Mouse (Mus musculus): ENCODE measurements around the gene Mtrf1l. TPM values are rescaled to one million over a fixed set of nuclear protein-coding genes. Genes with fewer than 3 reads are reported as not detected.
A peak's percentile ranks its signal among the peaks of the same experiment; 100 is the strongest.

Gene Mtrf1l
- polyA plus RNA-seq, 1 experiment from 2014 or later = 12.5 TPM

DNA sequence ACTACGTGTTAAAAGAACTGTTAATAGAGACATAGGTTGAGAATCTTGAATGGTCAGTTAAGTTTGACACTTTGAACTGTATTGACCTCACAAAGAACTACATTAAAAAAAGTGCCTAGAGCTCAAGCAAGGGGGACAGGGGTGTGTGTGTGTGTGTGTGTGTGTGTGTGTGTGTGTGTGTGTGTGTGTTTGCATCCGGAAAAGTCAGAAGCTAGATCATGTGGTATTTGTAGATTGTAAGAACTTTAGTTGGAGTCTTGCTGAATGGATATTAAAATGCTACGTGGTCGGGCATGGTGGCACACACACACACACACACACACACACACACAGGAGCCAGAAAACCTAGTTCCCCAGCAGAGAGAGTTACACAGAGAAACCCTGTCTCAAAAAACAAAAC is 16.7 kb downstream of the Mtrf1l start:
- Histone ChIP-seq H3K4me3 (ENCODE audit: low read length) (no peak overlapping the region), H3K27ac (ENCODE audit: low read length) (peak overlapping the region; percentile 79), H3K9ac (ENCODE audit: low read depth, low read length) (no peak overlapping the region), H3K4me2 (ENCODE audit: low read depth, low read length) (no peak overlapping the region), H3K4me1 (ENCODE audit: control insufficient read depth, insufficient read depth, low read length) (peaks cover 13% of the 10 kb centered on the region), H3K36me3 (ENCODE audit: control insufficient read depth, insufficient read depth, low read length) (peaks cover 5% of the 10 kb centered on the region; the same call in 1 of the 2 replicates), H3K27me3 (replicated peaks; ENCODE audit: control insufficient read depth, insufficient read depth, low read length) (no peaks in the 10 kb centered on the region), H3K9me3 (ENCODE audit: control insufficient read depth, low read length) (no peaks in the 10 kb centered on the region)
- ATAC-seq = no peak
- WGBS = 59% methylated on average over 4 of the region's 4 CpGs

DNA sequence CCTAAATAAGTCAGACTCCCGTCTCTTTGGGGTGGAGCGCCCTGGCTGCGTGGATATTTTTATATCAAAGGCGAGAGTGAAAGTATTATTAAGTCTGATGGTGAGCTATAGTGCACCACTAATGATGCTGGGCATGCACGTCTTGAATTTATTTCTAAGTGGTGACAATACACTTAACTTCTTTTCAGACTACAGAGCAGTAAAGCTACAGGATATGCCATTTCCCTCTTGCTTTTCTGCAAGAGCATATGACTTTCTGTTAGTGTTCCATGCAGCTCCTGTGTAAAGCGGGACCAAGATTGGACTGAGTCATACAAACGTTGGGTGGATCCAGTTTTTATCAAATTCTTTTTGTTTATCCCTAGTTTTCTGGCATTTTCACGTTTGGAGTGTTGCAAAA is 17.3 kb downstream of the Mtrf1l start:
- Histone ChIP-seq H3K9ac (ENCODE audit: low read depth, low read length) (peak overlapping the region; percentile 73), H3K9me3 (ENCODE audit: control insufficient read depth, low read length) (no peaks in the 10 kb centered on the region), H3K4me1 (ENCODE audit: control insufficient read depth, insufficient read depth, low read length) (peaks cover 18% of the 10 kb centered on the region), H3K27me3 (replicated peaks; ENCODE audit: control insufficient read depth, insufficient read depth, low read length) (no peaks in the 10 kb centered on the region), H3K4me3 (ENCODE audit: low read length) (peak overlapping the region; percentile 74), H3K4me2 (ENCODE audit: low read depth, low read length) (peak overlapping the region; percentile 50), H3K27ac (ENCODE audit: low read length) (peak overlapping the region; percentile 93), H3K36me3 (ENCODE audit: control insufficient read depth, insufficient read depth, low read length) (peaks cover 4% of the 10 kb centered on the region; the same call in 1 of the 2 replicates)
- no peak for ATAC-seq
- WGBS = 12% methylated on average over 8 of the region's 8 CpGs

DNA sequence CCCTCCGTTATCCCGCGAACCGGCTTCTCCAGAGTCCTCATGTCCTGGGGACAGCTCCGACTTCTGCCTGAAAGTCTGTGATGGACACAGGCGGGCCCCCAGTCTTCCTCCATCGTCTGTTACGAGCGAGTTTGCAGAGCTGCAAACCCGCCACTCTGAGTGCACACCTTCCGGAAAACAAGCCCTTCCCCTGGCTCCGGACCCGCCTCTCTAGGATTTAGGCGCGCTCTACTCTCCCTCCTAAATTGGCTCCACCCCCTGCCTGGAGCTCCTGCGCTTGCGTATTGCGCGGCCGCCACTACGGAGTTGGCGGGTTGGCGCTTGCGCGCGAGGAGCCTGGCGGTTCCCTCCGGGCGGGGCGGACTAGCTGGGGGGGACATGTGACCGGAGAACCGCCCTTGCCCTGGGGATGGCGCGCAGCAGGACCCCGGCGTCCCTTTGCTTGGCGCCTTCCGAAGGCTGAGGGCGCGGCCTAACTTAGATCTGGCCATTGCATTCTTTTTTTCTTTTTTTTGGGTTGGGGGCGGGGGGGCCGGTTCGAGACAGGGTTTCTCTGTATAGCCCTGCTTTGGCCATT is 17.9 kb downstream of the Mtrf1l start:
- Histone ChIP-seq H3K4me3 (ENCODE audit: low read length) (peak overlapping the region; percentile 74), H3K27me3 (replicated peaks; ENCODE audit: control insufficient read depth, insufficient read depth, low read length) (no peaks in the 10 kb centered on the region), H3K27ac (ENCODE audit: low read length) (peak overlapping the region; percentile 93), H3K36me3 (ENCODE audit: control insufficient read depth, insufficient read depth, low read length) (peaks cover 9% of the 10 kb centered on the region), H3K9me3 (ENCODE audit: control insufficient read depth, low read length) (no peaks in the 10 kb centered on the region), H3K9ac (ENCODE audit: low read depth, low read length) (peak overlapping the region; percentile 73), H3K4me2 (ENCODE audit: low read depth, low read length) (peak overlapping the region; percentile 50), H3K4me1 (ENCODE audit: control insufficient read depth, insufficient read depth, low read length) (peaks cover 21% of the 10 kb centered on the region)
- under 1% methylated on average over 43 of the region's 43 CpGs for WGBS
- peak; percentile 93 for ATAC-seq

DNA sequence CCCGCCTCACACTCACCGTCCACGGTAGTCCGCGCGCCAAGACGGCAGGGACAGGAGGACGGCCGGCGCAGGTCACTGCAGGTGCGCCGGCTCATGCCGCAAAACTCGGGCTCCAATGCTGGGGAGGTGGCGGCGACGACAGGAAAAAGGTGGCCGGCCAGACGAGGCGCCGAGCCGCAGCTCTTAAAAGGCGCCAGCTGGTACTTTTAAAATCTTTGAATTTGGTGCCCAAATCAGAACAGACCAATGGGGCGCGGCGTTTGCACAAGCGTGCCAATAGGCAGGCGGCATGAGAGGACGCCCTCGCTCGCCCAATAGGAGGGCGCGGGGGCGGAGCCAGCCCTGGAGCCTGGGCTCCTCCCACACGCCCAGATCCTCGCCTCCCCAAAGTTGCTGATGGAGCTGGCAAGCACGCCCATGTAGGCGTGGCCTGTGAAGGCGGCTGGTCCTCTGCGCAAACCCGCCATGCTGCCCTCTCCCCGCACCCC is 18.4 kb downstream of the Mtrf1l start, which contains the start of gene Fbxo5:
Gene Fbxo5, minus strand, starts transcription at position 358 of the 488 bp plus-strand sequence.
- H3K4me3 ChIP-seq (ENCODE audit: low read length) = peak within 1 kb of the TSS; percentile 74
- H3K4me2 ChIP-seq (ENCODE audit: low read depth, low read length) = peak within 1 kb of the TSS; percentile 90
- H3K36me3 ChIP-seq (ENCODE audit: control insufficient read depth, insufficient read depth, low read length) = peaks cover 11% of the 10 kb centered on the region
- ATAC-seq = peak; percentile 93
- no peaks in the 10 kb centered on the region for H3K9me3 ChIP-seq (ENCODE audit: control insufficient read depth, low read length)
- H3K9ac ChIP-seq (ENCODE audit: low read depth, low read length) = peak within 1 kb of the TSS; percentile 78
- H3K27me3 ChIP-seq (replicated peaks; ENCODE audit: control insufficient read depth, insufficient read depth, low read length) = no peaks in the 10 kb centered on the region
- peaks cover 21% of the 10 kb centered on the region for H3K4me1 ChIP-seq (ENCODE audit: control insufficient read depth, insufficient read depth, low read length)
- H3K27ac ChIP-seq (ENCODE audit: low read length) = peak within 1 kb of the TSS; percentile 93
- WGBS = under 1% methylated on average over 38 of the region's 42 CpGs

DNA sequence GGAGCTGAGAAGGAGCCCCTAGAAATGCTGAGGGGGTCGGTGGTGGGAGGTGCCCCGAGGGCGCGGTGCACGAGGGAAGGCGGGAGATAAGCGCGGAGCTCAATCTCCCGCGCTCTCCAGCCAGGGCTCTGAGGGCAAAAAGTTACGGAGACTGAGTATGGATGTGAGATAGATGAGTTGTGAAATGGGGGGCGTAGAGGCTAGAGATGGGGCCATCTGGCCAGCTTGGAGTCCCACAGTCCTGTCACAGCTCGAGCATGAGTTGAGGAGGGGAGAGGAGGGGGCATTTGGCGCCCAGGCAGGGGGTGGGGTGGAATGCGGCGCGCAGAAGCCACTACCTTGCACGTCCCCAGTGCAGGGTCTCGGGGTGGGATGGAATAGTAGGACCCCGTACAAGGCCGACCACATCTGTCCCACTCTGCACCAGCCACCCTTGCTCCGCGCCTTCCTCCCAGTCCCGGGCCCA is 19.0 kb downstream of the Mtrf1l start:
- Histone ChIP-seq H3K4me1 (ENCODE audit: control insufficient read depth, insufficient read depth, low read length) (peaks cover 21% of the 10 kb centered on the region), H3K9ac (ENCODE audit: low read depth, low read length) (peak overlapping the region; percentile 78), H3K27me3 (replicated peaks; ENCODE audit: control insufficient read depth, insufficient read depth, low read length) (no peaks in the 10 kb centered on the region), H3K36me3 (ENCODE audit: control insufficient read depth, insufficient read depth, low read length) (peaks cover 13% of the 10 kb centered on the region), H3K4me2 (ENCODE audit: low read depth, low read length) (peak overlapping the region; percentile 90), H3K27ac (ENCODE audit: low read length) (peak overlapping the region; percentile 81), H3K9me3 (ENCODE audit: control insufficient read depth, low read length) (no peaks in the 10 kb centered on the region), H3K4me3 (ENCODE audit: low read length) (peak overlapping the region; percentile 74)
- 0% methylated on average over 24 of the region's 24 CpGs for WGBS
- ATAC-seq = peak; percentile 8

DNA sequence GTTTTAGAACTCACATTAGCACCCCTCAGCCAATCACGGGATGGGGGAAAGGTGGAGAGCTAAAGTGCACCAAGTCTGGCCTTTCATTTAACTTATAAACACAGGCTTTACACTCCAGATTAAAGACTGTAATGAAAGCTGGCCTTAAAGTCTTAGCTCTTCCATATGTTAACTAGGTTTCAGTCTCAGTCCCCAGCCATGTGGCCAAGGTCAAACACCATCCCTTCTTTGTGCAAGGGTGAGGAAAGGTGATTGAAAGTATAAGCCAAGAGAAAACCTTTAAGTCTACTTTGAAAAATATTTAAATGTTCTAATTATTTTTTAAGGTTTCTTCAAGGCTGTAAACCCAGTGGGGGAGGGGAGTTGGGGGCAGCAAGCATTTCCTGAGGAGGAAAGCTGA is 20.0 kb downstream of the Mtrf1l start:
- H3K27ac ChIP-seq (ENCODE audit: low read length) = no peak overlapping the region; the same call in 1 of the 2 replicates
- H3K4me1 ChIP-seq (ENCODE audit: control insufficient read depth, insufficient read depth, low read length) = peaks cover 21% of the 10 kb centered on the region
- no peaks in the 10 kb centered on the region for H3K9me3 ChIP-seq (ENCODE audit: control insufficient read depth, low read length)
- ATAC-seq = no peak
- peaks cover 13% of the 10 kb centered on the region for H3K36me3 ChIP-seq (ENCODE audit: control insufficient read depth, insufficient read depth, low read length)
- 2% methylated on average over 1 of the region's 1 CpGs for WGBS
- peak overlapping the region; percentile 60 for H3K9ac ChIP-seq (ENCODE audit: low read depth, low read length)
- no peaks in the 10 kb centered on the region for H3K27me3 ChIP-seq (replicated peaks; ENCODE audit: control insufficient read depth, insufficient read depth, low read length)
- H3K4me3 ChIP-seq (ENCODE audit: low read length) = peak overlapping the region; percentile 50
- H3K4me2 ChIP-seq (ENCODE audit: low read depth, low read length) = peak overlapping the region; percentile 49

DNA sequence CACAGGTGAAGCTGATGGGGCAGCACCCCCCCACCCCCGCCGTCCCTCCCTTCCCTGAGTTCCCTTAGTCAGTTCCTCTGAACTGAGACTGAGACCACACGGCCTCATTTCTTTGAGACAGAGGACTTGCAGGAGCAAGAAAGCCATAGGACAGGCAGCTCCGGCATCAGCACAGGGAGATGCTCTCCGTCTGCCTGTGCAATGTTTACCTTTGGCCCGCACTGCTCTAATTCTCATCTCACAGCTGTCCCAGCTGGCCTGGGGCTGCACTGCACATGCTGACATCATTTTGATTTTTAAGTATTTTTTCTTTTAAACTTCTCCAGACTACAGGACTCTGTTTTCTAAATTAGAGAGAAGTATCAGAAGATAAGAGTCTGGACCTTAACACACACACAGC is 20.8 kb downstream of the Mtrf1l start:
- no peak overlapping the region for H3K27ac ChIP-seq (ENCODE audit: low read length)
- H3K27me3 ChIP-seq (replicated peaks; ENCODE audit: control insufficient read depth, insufficient read depth, low read length) = no peaks in the 10 kb centered on the region
- H3K4me2 ChIP-seq (ENCODE audit: low read depth, low read length) = peak overlapping the region; percentile 49
- peak overlapping the region; percentile 50 for H3K4me3 ChIP-seq (ENCODE audit: low read length)
- H3K9me3 ChIP-seq (ENCODE audit: control insufficient read depth, low read length) = no peaks in the 10 kb centered on the region
- WGBS = 13% methylated on average over 6 of the region's 6 CpGs
- peaks cover 16% of the 10 kb centered on the region for H3K36me3 ChIP-seq (ENCODE audit: control insufficient read depth, insufficient read depth, low read length)
- peak overlapping the region; percentile 39; the same call in 1 of the 2 replicates for H3K9ac ChIP-seq (ENCODE audit: low read depth, low read length)
- no peak for ATAC-seq
- peaks cover 21% of the 10 kb centered on the region for H3K4me1 ChIP-seq (ENCODE audit: control insufficient read depth, insufficient read depth, low read length)

DNA sequence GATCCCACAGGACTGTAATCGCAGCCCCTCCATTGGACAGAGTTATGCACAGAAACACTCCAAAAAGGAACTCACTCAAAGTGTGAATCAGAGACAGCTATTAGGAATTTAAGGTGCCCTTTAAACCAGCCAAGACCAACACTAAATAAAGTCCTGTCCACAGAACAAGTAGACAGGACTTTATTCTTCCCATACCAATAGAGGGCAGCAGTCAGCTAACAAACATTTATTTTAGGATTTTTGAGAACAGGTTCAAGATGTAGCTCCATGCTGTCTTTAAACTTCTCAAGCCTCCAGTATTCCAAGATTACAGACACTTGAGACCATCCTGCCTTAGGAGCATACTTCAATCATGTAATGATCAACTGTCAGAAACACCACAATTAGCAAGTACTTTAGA is 23.2 kb downstream of the Mtrf1l start:
- Histone ChIP-seq H3K9ac (ENCODE audit: low read depth, low read length) (no peak overlapping the region), H3K36me3 (ENCODE audit: control insufficient read depth, insufficient read depth, low read length) (peaks cover 16% of the 10 kb centered on the region), H3K4me3 (ENCODE audit: low read length) (no peak overlapping the region), H3K4me2 (ENCODE audit: low read depth, low read length) (no peak overlapping the region), H3K4me1 (ENCODE audit: control insufficient read depth, insufficient read depth, low read length) (peaks cover 21% of the 10 kb centered on the region), H3K9me3 (ENCODE audit: control insufficient read depth, low read length) (no peaks in the 10 kb centered on the region), H3K27ac (ENCODE audit: low read length) (no peak overlapping the region), H3K27me3 (replicated peaks; ENCODE audit: control insufficient read depth, insufficient read depth, low read length) (no peaks in the 10 kb centered on the region)
- 97% methylated on average over 1 of the region's 1 CpGs for WGBS
- no peak for ATAC-seq

DNA sequence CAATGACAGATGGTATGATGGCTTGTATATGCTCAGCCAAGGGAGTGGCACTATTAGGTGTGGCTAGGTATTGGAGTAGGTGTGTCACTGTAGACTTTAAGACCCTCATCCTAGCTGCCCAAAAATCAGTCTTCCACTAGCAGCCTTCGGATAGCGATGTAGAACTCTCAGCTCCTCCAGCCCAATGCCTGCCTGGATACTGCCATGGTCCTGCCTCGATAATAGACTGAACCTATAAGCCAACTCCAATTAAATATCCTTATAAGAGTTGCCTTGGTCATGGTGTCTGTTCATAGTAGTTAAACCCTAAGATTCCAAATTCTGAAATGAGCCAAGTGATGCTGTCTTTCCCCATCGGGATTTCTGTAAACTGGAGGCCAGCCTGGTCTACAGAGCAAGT is 25.6 kb downstream of the Mtrf1l start:
- H3K36me3 ChIP-seq (ENCODE audit: control insufficient read depth, insufficient read depth, low read length) = peaks cover 16% of the 10 kb centered on the region
- H3K27me3 ChIP-seq (replicated peaks; ENCODE audit: control insufficient read depth, insufficient read depth, low read length) = no peaks in the 10 kb centered on the region
- 84% methylated on average over 4 of the region's 4 CpGs for WGBS
- H3K9me3 ChIP-seq (ENCODE audit: control insufficient read depth, low read length) = no peaks in the 10 kb centered on the region
- ATAC-seq = no peak
- H3K4me1 ChIP-seq (ENCODE audit: control insufficient read depth, insufficient read depth, low read length) = peaks cover 16% of the 10 kb centered on the region
- no peak overlapping the region for H3K27ac ChIP-seq (ENCODE audit: low read length)
- no peak overlapping the region for H3K4me2 ChIP-seq (ENCODE audit: low read depth, low read length)
- H3K4me3 ChIP-seq (ENCODE audit: low read length) = no peak overlapping the region
- H3K9ac ChIP-seq (ENCODE audit: low read depth, low read length) = no peak overlapping the region
